15 mouse cellular contexts compared by ENCODE assay signal in the genomic region with DNA sequence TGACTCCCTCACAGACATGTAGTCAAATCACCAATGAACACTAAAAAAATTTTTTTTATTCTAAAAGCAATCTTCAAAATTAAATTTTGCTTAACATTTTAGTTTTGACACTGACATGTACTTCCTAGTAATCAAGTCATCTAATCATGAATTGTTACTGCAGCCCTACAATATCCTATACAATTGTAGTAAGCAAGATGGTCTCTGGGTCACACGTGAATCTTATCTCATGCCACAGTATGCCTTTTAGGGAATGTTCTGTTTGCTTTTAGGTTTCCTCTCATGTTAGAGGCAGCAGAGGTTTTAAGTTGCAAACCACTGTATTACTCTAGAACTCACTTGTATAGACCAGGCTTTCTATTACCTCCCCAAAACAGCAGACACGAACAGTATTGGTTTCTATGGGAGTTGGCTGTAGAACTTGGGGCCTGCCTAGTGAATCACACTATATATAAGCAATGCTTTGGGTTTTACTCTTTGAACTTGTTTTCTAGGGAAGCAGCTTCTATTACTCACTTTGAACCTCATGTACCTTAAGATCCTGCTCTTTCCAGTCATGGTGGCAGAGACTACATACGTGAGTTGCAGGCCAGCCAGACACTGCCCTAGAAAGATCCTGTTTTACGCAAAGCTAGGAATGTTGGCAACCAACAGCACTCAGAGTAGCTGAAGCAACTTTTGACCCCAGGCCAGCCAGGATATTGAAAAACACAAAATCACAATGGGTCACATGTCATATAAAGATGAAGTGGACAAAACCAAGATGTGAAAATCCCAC. TPM values are rescaled to one million over a fixed set of nuclear protein-coding genes. Genes with fewer than 3 reads are reported as not detected.
A peak's percentile ranks its signal among the peaks of the same experiment; 100 is the strongest.
DNase-seq lines count a peak whose midpoint lies in the region; ATAC-seq and TF ChIP-seq lines count a peak whose summit lies in the region.
"Had no signal": no experiment of that assay in that cellular context is flagged by ENCODE, and none has a peak within 500 bp of the region (broad histone marks: within the 10 kb centered on the region; RNA-seq: fewer than 3 reads in every experiment).

No protein-coding gene starts in this region.

- dilution Hi-C loops in CH12.LX (cut with MboI; ENCODE audit: extremely low pct_ligation_motif_present, extremely low pct_unique_long_range_greater_than_20kb, low sequenced_read_pairs): no loop called here

- ATAC-seq in kidney, embryonic 16.5 days (ENCODE audit: low FRiP score, low TSS enrichment): no peak
- ATAC-seq: intestine, embryonic 16.5 days; midbrain, embryonic 16.5 days had no signal

- H3K36me3 ChIP-seq in kidney, embryonic 16.5 days (ENCODE audit: insufficient read depth, low read length): peaks cover 37% of the 10 kb centered on the region
- peaks cover 30 to 40% of the 10 kb centered on the region in 2 experiments for H3K36me3 ChIP-seq in CH12.LX (replicated peaks in 1 of 2; ENCODE audit: control insufficient read depth in 1 of 2, insufficient read depth in 1 of 2, low read length in 1 of 2)

- no peak for TF ChIP-seq EP300 in CH12.LX (IDR thresholded peaks at IDR 0.05; ENCODE audit: low read length)

- H3K4me1 ChIP-seq in kidney, embryonic 16.5 days (ENCODE audit: insufficient read depth, low read length): peaks cover 13% of the 10 kb centered on the region
- H3K4me1 ChIP-seq in CH12.LX (ENCODE audit: control insufficient read depth in 1 of 2, insufficient read depth in 2 of 2): peaks cover 3 to 8% of the 10 kb centered on the region in 2 experiments; a peak in 3 of 4 replicates

- H3K9ac ChIP-seq in kidney, embryonic 16.5 days (replicated peaks; ENCODE audit: low read length): no peak overlapping the region
- H3K9ac ChIP-seq in CH12.LX (ENCODE audit: insufficient read depth, low read depth): no peak overlapping the region
- H3K9ac ChIP-seq: embryonic facial prominence, embryonic 15.5 days; hindbrain, embryonic 14.5 days had no signal

- no peak for TF ChIP-seq CTCF in CH12.LX (conservative IDR thresholded peaks at IDR 0.05 in 1 of 2, IDR thresholded peaks at IDR 0.05 in 1 of 2; ENCODE audit: low read depth in 2 of 2, low read length in 2 of 2)

- no peak; the same call in 1 of the 2 replicates for TF ChIP-seq POLR2A in CH12.LX (IDR thresholded peaks at IDR 0.05; ENCODE audit: low read depth, low read length)

- H3K79me2 ChIP-seq in CH12.LX (replicated peaks; ENCODE audit: control insufficient read depth, extremely low read depth, insufficient read depth, poor library complexity, severe bottlenecking): peaks cover 21% of the 10 kb centered on the region

- H3K9me3 ChIP-seq in kidney, embryonic 16.5 days (ENCODE audit: low read length): no peaks in the 10 kb centered on the region
- H3K9me3 ChIP-seq in CH12.LX (replicated peaks; ENCODE audit: low read length): no peaks in the 10 kb centered on the region
- H3K9me3 ChIP-seq: embryonic facial prominence, embryonic 15.5 days had no signal

- DNase-seq in adrenal gland, postnatal 14 days: peak; percentile 56
- DNase-seq in adrenal gland, adult 8-10 months: no peak
- no peak for DNase-seq in kidney, postnatal 4 days
- DNase-seq in CH12.LX (ENCODE audit: extremely low read depth): no peak
- peak; percentile 22 for DNase-seq in embryo, embryonic 10.5 days (ENCODE audit: low spot score)
- DNase-seq in urinary bladder, postnatal 4 days (ENCODE audit: low spot score in 2 of 2): no peak
- DNase-seq in spleen, postnatal 36 days (ENCODE audit: low spot score in 2 of 2): no peak
- DNase-seq: B cell, adult 2 months; cerebellum, adult 18-20 months; thymus, postnatal 4 days had no signal

- WGBS in kidney, embryonic 16.5 days: 88% methylated on average over 4 of the region's 4 CpGs

- H3K4me2 ChIP-seq in kidney, embryonic 16.5 days (replicated peaks; ENCODE audit: low read depth, low read length): no peak overlapping the region
- no peak overlapping the region for H3K4me2 ChIP-seq in CH12.LX (ENCODE audit: insufficient read depth, low read depth, poor library complexity, severe bottlenecking)
- H3K4me2 ChIP-seq: embryonic facial prominence, embryonic 15.5 days; hindbrain, embryonic 14.5 days had no signal

- H3K27me3 ChIP-seq in kidney, embryonic 16.5 days (ENCODE audit: insufficient read depth, low read length): no peaks in the 10 kb centered on the region
- H3K27me3 ChIP-seq in CH12.LX (replicated peaks): no peaks in the 10 kb centered on the region
- H3K27me3 ChIP-seq: embryonic facial prominence, embryonic 15.5 days had no signal

- in situ Hi-C loops in CH12.LX (cut with MboI; ENCODE audit: low pct_ligation_motif_present, low pct_unique_long_range_greater_than_20kb, low sequenced_read_pairs): no loop called here

- no peak for TF ChIP-seq RAD21 in CH12.LX (IDR thresholded peaks at IDR 0.05; ENCODE audit: low read depth, low read length)

- H3K4me3 ChIP-seq in kidney, embryonic 16.5 days (ENCODE audit: low read length): no peak overlapping the region
- no peak overlapping the region for H3K4me3 ChIP-seq in CH12.LX (replicated peaks in 1 of 3; ENCODE audit: low read depth in 2 of 3, low read length in 2 of 3, poor library complexity in 1 of 3)
- H3K4me3 ChIP-seq: embryonic facial prominence, embryonic 15.5 days had no signal

- H3K27ac ChIP-seq in kidney, embryonic 16.5 days (ENCODE audit: low read length): peak overlapping the region; percentile 15; the same call in 1 of the 2 replicates
- H3K27ac ChIP-seq in CH12.LX (ENCODE audit: insufficient read depth, low read depth): no peak overlapping the region
- H3K27ac ChIP-seq: embryonic facial prominence, embryonic 15.5 days; hindbrain, embryonic 14.5 days had no signal

TF ChIP-seq in CH12.LX, 34 proteins besides CTCF, POLR2A, EP300 and RAD21:
- TF ChIP-seq POLR2AphosphoS2 (IDR thresholded peaks at IDR 0.05; ENCODE audit: low read depth, low read length) (peak; percentile 80; the same call in 1 of the 2 replicates), ZMIZ1 (IDR thresholded peaks at IDR 0.05; ENCODE audit: low read depth, low read length) (peak; percentile 32; the same call in 1 of the 2 replicates), IRF4 (IDR thresholded peaks at IDR 0.05; ENCODE audit: low read depth, low read length) (no peak)

RNA-seq across cellular contexts. Expression of a gene that starts 4.2 kb away (rescaled TPM):
- 834 and 975 TPM in 2 replicates for total RNA-seq in adrenal gland, postnatal 14 days (2021)
- 100 to 1,000 TPM; 758 to 849 (median 847) TPM for total RNA-seq in adrenal gland, adult 8-10 months (2022)
- polyA plus RNA-seq in kidney, embryonic 16.5 days (2015; fragmentation: Nextera tagmentation; extraction: Ambion mirVana): 606 and 725 TPM in 2 replicates
- total RNA-seq in CH12.LX (2012; rRNA removed) (3,137 and 3,171 TPM in 2 replicates), CH12.LX (2014; rRNA removed) (3,620 and 3,826 TPM in 2 replicates)
- 1,709 and 2,128 TPM in 2 replicates for polyA plus RNA-seq in CH12.LX (2012; ENCODE audit: insufficient read length, low read depth)

RNA-seq across cellular contexts. Expression of a gene that starts 21.2 kb away (rescaled TPM):
- 40.3 and 52.8 TPM in 2 replicates for total RNA-seq in adrenal gland, postnatal 14 days (2021)
- total RNA-seq in adrenal gland, adult 8-10 months (2022): 10 to 100 TPM; 12.0 to 18.3 (median 16.9) TPM
- polyA plus RNA-seq in kidney, embryonic 16.5 days (2015; fragmentation: Nextera tagmentation; extraction: Ambion mirVana): 40.6 and 42.3 TPM in 2 replicates
- total RNA-seq in CH12.LX (2012; rRNA removed) (0.13 and 0.17 TPM in 2 replicates), CH12.LX (2014; rRNA removed) (0.09 and 0.22 TPM in 2 replicates)
- polyA plus RNA-seq in CH12.LX (2012; ENCODE audit: insufficient read length, low read depth): 0.16 and 0.29 TPM in 2 replicates

Comparison
In these comparisons a context has a peak if more than half of its experiments do, and no peak if none do; other contexts are left out.
1. DNase-seq: peak in adrenal gland, postnatal 14 days (single experiment) and embryo, embryonic 10.5 days (single experiment); none in adrenal gland, adult 8-10 months (single experiment), kidney, postnatal 4 days (0 of 2), CH12.LX (single experiment), urinary bladder, postnatal 4 days (0 of 2) and spleen, postnatal 36 days (0 of 2).
2. RNA of a gene that starts 21.2 kb away (total RNA-seq): 40.3 to 52.8 TPM in adrenal gland, postnatal 14 days and 12.0 to 18.3 TPM in adrenal gland, adult 8-10 months; 0.09 to 0.22 TPM in CH12.LX; every median in the first group is over 10 times any median in the second.